Mouse (Mus musculus) heart, postnatal 0 days (tissue): ENCODE results near the gene Pllp. TPM values are rescaled to one million over a fixed set of nuclear protein-coding genes. Genes with fewer than 3 reads are reported as not detected.
A peak's percentile ranks its signal among the peaks of the same experiment; 100 is the strongest.

ENCODE experiments used
- ATAC-seq: fragments of 200-750 bp; cut with Nextera tagmentation; 2 replicates; pipeline ENCODE4 v1.8.0; 2017; ENCODE audit warnings: low read depth, moderate number of reproducible peaks, moderate library complexity; ENCODE audit not compliant: insufficient read depth
- DNase-seq: peaks from one replicate; pipeline ENCODE4 v3.0.0-alpha.2; 2016; ENCODE audit warnings: low spot score
- H3K27ac ChIP-seq: fragments of 300-500 bp; sonication (generic); 2 replicates; pipeline ENCODE4 v1.5.1; 2014; ENCODE audit warnings: low read depth, mild to moderate bottlenecking
- H3K27me3 ChIP-seq: fragments of 300-500 bp; sonication (generic); 2 replicates; pipeline ENCODE4 v1.6.1; 2014; ENCODE audit warnings: low read length, mixed read lengths; ENCODE audit not compliant: control insufficient read depth, insufficient read depth
- H3K36me3 ChIP-seq: fragments of 300-500 bp; sonication (generic); replicated peaks from 2 replicates; pipeline ENCODE4 v1.6.1; 2014; ENCODE audit warnings: low read length, mixed read lengths; ENCODE audit not compliant: control insufficient read depth, insufficient read depth
- H3K4me1 ChIP-seq: fragments of 300-500 bp; sonication (generic); 2 replicates; pipeline ENCODE4 v1.6.1; 2014; ENCODE audit warnings: antibody characterized with exemption; ENCODE audit not compliant: control insufficient read depth, insufficient read depth
- H3K4me2 ChIP-seq: fragments of 300-500 bp; sonication (generic); 2 replicates; pipeline ENCODE4 v1.6.1; 2014; ENCODE audit warnings: low read depth, mild to moderate bottlenecking, low read length, moderate library complexity
- H3K4me3 ChIP-seq: fragments of 300-500 bp; sonication (generic); 2 replicates; pipeline ENCODE4 v1.5.1; 2014; ENCODE audit warnings: low read depth, low read length
- H3K9ac ChIP-seq: fragments of 300-500 bp; sonication (generic); replicated peaks from 2 replicates; pipeline ENCODE4 v1.6.1; 2014; ENCODE audit warnings: low read depth, low read length, mixed read lengths
- H3K9me3 ChIP-seq: fragments of 300-500 bp; sonication (generic); replicated peaks from 2 replicates; pipeline ENCODE4 v1.6.1; 2016; ENCODE audit warnings: low read length; ENCODE audit not compliant: control insufficient read depth
- CTCF ChIP-seq: IDR thresholded peaks from 2 replicates; pipeline ENCODE4 v1.5.1; 2016; ENCODE audit warnings: antibody characterized with exemption, control low read depth, low read depth
- EP300 ChIP-seq: IDR thresholded peaks from 2 replicates; pipeline ENCODE4 v1.6.1; 2016; ENCODE audit warnings: antibody characterized with exemption, low read depth
- WGBS: fragments of 180-500 bp; shearing (Covaris S2); extraction: QIAGEN DNeasy Blood & Tissue Kit; methylation state at CpG from one replicate; pipeline ENCODE4 v1.1.7; 2014; 5-methylcytosine and 5-hydroxymethylcytosine counted together
- polyA plus RNA-seq: library from polyadenylated mRNA; unstranded; fragments of >200 nt; fragmentation: Nextera tagmentation; extraction: Ambion mirVana; gene quantifications from 2 replicates; pipeline ENCODE4 v1.2.1, GENCODE M21; 2015
- total RNA-seq: library from RNA; depleted of rRNA; stranded (reverse); fragments of >200 nt; gene quantifications from 2 replicates; pipeline ENCODE4 v1.2.3, GENCODE M21; 2014; ENCODE audit warnings: low replicate concordance

Pllp gene
- total and polyA plus RNA-seq, 2 experiments from 2014 or later = 0.36 to 5.0 TPM

DNA sequence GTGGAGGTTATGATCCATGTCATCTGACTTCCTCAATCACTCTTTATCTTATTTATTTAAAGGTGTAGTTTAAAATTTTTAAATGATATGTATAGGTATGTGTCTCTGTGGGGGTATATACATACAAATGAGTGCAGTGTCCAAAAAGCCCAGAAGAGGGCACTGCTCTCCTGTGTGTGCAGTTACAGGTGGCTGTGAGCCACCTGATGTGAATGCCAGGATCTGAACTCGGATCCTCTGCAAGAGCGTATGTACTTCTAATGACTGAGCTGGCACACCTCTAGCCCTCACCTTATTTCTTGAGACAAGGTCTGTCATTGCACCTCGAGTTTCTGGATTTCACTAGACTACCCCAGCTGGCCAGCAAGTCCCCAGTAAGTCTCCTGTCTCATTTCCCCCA lies 44.5 kb upstream of the Pllp start:
- 80% methylated on average over 3 of the region's 3 CpGs for WGBS
- DNase-seq (no peak), ATAC-seq (no peak)
- H3K4me2 ChIP-seq = no peak overlapping the region
- H3K27me3 ChIP-seq = no peaks in the 10 kb centered on the region
- TF ChIP-seq EP300 (no peak), CTCF (no peak)
- no peak overlapping the region for H3K27ac ChIP-seq
- no peak overlapping the region for H3K9ac ChIP-seq
- H3K9me3 ChIP-seq = no peaks in the 10 kb centered on the region; the same call in 1 of the 2 replicates
- no peaks in the 10 kb centered on the region for H3K4me1 ChIP-seq
- H3K4me3 ChIP-seq = no peak overlapping the region
- H3K36me3 ChIP-seq = no peaks in the 10 kb centered on the region

DNA sequence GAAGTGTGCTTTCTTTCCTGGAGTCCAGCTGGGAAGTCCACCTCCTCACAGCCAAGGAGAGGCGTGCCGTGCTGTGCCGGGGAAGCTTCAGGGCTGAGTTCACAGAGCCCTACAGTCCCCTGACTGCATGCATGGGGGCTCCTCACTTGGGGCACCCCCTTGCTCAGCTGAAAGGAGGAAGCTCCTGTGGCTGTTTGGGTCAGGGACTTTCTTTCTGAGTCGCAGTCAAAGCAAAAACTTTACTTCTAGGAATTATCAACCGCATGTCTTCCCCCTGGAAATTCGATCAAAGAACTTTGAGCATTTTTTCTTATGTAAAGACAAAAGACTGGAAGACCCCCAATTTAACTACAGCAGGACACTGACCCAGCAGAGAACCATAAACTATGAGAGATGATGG lies 43.8 kb upstream of the Pllp start:
- no peak for TF ChIP-seq EP300
- no peak for TF ChIP-seq CTCF
- H3K4me1 ChIP-seq = no peaks in the 10 kb centered on the region
- H3K9me3 ChIP-seq = no peaks in the 10 kb centered on the region; the same call in 1 of the 2 replicates
- no peak overlapping the region for H3K27ac ChIP-seq
- no peak for ATAC-seq
- no peak for DNase-seq
- 77% methylated on average over 6 of the region's 6 CpGs for WGBS
- H3K4me2 ChIP-seq = no peak overlapping the region
- no peaks in the 10 kb centered on the region for H3K36me3 ChIP-seq
- no peaks in the 10 kb centered on the region for H3K27me3 ChIP-seq
- no peak overlapping the region for H3K9ac ChIP-seq
- H3K4me3 ChIP-seq = no peak overlapping the region

DNA sequence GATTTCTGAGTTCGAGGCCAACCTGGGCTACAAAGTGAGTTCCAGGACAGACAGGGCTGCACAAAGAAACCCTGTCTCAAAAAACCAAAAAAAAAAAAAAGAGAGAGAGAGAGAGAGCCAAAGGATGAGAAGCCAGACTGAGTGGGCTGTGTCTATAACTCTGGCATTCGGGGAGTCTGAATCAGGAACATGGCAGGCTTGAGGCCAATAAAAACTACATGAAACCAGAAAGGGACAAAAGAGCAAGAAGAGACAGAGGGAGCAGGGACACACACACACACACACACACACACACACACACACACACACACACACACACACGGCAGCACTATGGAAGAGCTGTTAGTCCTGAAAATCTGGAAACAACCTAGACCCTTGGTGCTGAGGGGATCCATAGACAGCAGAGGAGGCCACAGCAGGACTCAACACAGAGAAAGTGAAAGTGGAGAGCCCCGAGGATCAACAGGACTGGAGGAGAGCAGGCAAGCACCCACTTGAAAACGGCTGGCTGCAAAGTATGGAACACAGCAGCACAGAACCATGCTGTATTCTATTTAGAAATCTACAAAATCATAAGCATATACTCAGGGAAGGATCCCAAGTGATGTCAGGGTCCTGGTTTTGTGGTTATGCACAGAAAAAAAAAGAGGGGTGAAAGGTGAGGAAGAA lies 39.5 kb upstream of the Pllp start:
- DNase-seq (peak; percentile 22), ATAC-seq (no peak)
- no peak overlapping the region for H3K4me3 ChIP-seq
- H3K27ac ChIP-seq = 0 out of 2 replicates have a peak overlapping the region, but pooled peaks have one; percentile 20
- H3K4me1 ChIP-seq = no peaks in the 10 kb centered on the region; the same call in 1 of the 2 replicates
- no peaks in the 10 kb centered on the region for H3K27me3 ChIP-seq
- TF ChIP-seq CTCF (no peak), EP300 (no peak)
- 47% methylated on average over 5 of the region's 5 CpGs for WGBS
- H3K9me3 ChIP-seq = no peaks in the 10 kb centered on the region; the same call in 1 of the 2 replicates
- no peak overlapping the region for H3K9ac ChIP-seq
- peak overlapping the region; percentile 27; the same call in 1 of the 2 replicates for H3K4me2 ChIP-seq
- no peaks in the 10 kb centered on the region for H3K36me3 ChIP-seq

DNA sequence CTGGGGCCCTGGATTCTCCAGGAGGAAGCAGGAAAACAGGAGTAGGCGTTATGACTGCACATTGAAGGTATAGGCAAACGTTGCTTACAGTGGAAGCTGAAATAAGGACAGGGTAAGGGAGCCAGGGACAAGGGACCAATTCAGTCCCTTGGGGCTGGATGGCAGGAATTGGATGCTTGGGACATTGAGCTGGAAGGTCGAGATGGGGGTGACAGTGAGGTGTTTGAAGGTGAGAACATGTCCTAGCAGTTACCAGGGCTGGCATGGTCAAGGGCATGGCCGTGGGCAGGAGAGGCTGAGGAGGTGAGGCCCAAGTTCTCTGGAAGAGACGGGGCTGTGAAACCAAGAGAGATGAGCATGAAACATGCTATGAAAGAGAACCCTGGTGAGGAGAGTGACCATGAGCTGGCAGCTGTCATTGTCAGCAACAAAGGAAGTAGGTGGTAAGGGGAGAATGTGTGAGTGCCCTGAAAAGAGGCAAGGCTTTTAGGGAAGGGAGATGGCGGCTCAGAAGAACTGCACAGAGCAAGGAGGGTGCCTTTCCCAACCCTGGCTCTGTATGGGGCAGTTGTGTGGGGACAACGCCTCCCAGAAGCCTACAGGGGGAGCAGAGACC lies 38.8 kb upstream of the Pllp start:
- TF ChIP-seq EP300 = no peak
- TF ChIP-seq CTCF = no peak
- no peak for ATAC-seq
- H3K27me3 ChIP-seq = no peaks in the 10 kb centered on the region
- H3K9me3 ChIP-seq = no peaks in the 10 kb centered on the region
- no peak overlapping the region for H3K27ac ChIP-seq
- 72% methylated on average over 7 of the region's 7 CpGs for whole genome bisulfite sequencing
- no peak overlapping the region for H3K4me3 ChIP-seq
- H3K4me1 ChIP-seq = no peaks in the 10 kb centered on the region; the same call in 1 of the 2 replicates
- no peak for DNase-seq
- H3K9ac ChIP-seq = no peak overlapping the region
- no peaks in the 10 kb centered on the region for H3K36me3 ChIP-seq
- H3K4me2 ChIP-seq = no peak overlapping the region

DNA sequence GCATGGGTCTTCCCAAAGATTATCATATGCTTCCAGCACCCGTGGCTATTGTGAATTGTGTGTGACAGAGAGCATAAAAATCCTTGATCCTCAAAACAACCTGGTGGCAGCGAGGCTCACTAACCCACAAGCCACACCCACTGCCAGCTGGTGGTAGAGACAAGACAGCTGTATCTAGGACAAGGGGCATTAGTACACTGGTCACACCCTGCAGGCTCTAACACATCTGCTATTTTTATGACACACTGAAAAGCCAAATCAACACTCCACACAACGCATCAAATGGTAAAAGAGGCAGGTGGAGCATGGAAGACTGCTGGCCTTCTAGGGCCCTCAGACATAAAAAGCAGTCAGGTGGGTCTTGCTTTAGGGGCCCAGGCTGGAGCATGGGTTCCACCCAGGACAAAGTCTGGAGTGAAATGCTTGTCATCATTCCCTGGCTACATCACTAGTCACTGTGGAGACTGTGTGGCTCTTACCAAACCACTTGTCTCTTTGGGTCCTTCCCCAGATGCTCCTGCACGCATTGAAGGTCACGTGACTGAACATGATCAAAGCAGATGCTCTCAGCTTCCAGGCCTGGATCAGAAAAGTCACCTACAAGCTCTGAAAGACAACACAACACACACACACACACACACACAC lies 37.9 kb upstream of the Pllp start:
- TF ChIP-seq CTCF (no peak), EP300 (no peak)
- DNase-seq (no peak), ATAC-seq (no peak)

More for the DNA sequence above, 37.9 kb upstream of the Pllp start:
- no peaks in the 10 kb centered on the region for H3K9me3 ChIP-seq
- H3K4me3 ChIP-seq = no peak overlapping the region
- H3K9ac ChIP-seq = no peak overlapping the region
- H3K4me1 ChIP-seq = no peaks in the 10 kb centered on the region; the same call in 1 of the 2 replicates
- WGBS = 55% methylated on average over 5 of the region's 5 CpGs
- no peak overlapping the region for H3K4me2 ChIP-seq
- H3K36me3 ChIP-seq = no peaks in the 10 kb centered on the region
- no peak overlapping the region for H3K27ac ChIP-seq
- H3K27me3 ChIP-seq = no peaks in the 10 kb centered on the region
